Mouse (Mus musculus): ENCODE results near the gene Rxra. TPM values are rescaled to one million over a fixed set of nuclear protein-coding genes. Genes with fewer than 3 reads are reported as not detected.

The Rxra gene
- polyA plus RNA-seq, 1 experiment = not detected

GRCm38 (mm10) chr2:27687041-27687440 lies 10.8 kb downstream of the Rxra start:
- 90% methylated on average over 1 of the region's 1 CpGs for WGBS
- H3K27ac ChIP-seq (ENCODE audit: insufficient read depth, low read depth, low read length) = no peak overlapping the region
- H3K4me3 ChIP-seq (ENCODE audit: insufficient read depth, low read depth, low read length) = no peak overlapping the region
- TF ChIP-seq CTCF (IDR thresholded peaks at IDR 0.05; ENCODE audit: insufficient read depth, low read depth, low read length) = no peak
- peaks cover 18% of the 10 kb centered on the region for H3K4me1 ChIP-seq (ENCODE audit: control insufficient read depth, insufficient read depth, low read length)

GRCm38 (mm10) chr2:27687973-27688372 lies 11.7 kb downstream of the Rxra start:
- WGBS = 86% methylated on average over 5 of the region's 5 CpGs
- H3K27ac ChIP-seq (ENCODE audit: insufficient read depth, low read depth, low read length) = no peak overlapping the region
- TF ChIP-seq CTCF (IDR thresholded peaks at IDR 0.05; ENCODE audit: insufficient read depth, low read depth, low read length) = no peak
- TF ChIP-seq POLR2A (IDR thresholded peaks at IDR 0.05; ENCODE audit: insufficient read depth, low read depth, low read length) = no peak
- H3K4me1 ChIP-seq (ENCODE audit: control insufficient read depth, insufficient read depth, low read length) = peaks cover 9% of the 10 kb centered on the region
- H3K4me3 ChIP-seq (ENCODE audit: insufficient read depth, low read depth, low read length) = no peak overlapping the region

- no peak overlapping the region for H3K4me3 ChIP-seq (ENCODE audit: insufficient read depth, low read depth, low read length)
- 63% methylated on average over 5 of the region's 5 CpGs for WGBS
- TF ChIP-seq CTCF (IDR thresholded peaks at IDR 0.05; ENCODE audit: insufficient read depth, low read depth, low read length) (no peak), POLR2A (IDR thresholded peaks at IDR 0.05; ENCODE audit: insufficient read depth, low read depth, low read length) (no peak)
- no peak overlapping the region for H3K27ac ChIP-seq (ENCODE audit: insufficient read depth, low read depth, low read length)
- peaks cover 11% of the 10 kb centered on the region for H3K4me1 ChIP-seq (ENCODE audit: control insufficient read depth, insufficient read depth, low read length)
Observed at GRCm38 (mm10) chr2:27690714-27691113, 14.5 kb downstream of the Rxra start.

- peaks cover 11% of the 10 kb centered on the region for H3K4me1 ChIP-seq (ENCODE audit: control insufficient read depth, insufficient read depth, low read length)
- TF ChIP-seq POLR2A (IDR thresholded peaks at IDR 0.05; ENCODE audit: insufficient read depth, low read depth, low read length) = no peak
- no peak for TF ChIP-seq CTCF (IDR thresholded peaks at IDR 0.05; ENCODE audit: insufficient read depth, low read depth, low read length)
- WGBS = 86% methylated on average over 14 of the region's 14 CpGs
- no peak overlapping the region for H3K27ac ChIP-seq (ENCODE audit: insufficient read depth, low read depth, low read length)
- no peak overlapping the region for H3K4me3 ChIP-seq (ENCODE audit: insufficient read depth, low read depth, low read length)
Observed at GRCm38 (mm10) chr2:27691139-27691720, 15.0 kb downstream of the Rxra start.

GRCm38 (mm10) chr2:27692608-27693007 lies 16.4 kb downstream of the Rxra start:
- TF ChIP-seq POLR2A (IDR thresholded peaks at IDR 0.05; ENCODE audit: insufficient read depth, low read depth, low read length) (no peak), CTCF (IDR thresholded peaks at IDR 0.05; ENCODE audit: insufficient read depth, low read depth, low read length) (no peak)
- no peak overlapping the region for H3K27ac ChIP-seq (ENCODE audit: insufficient read depth, low read depth, low read length)
- peaks cover 11% of the 10 kb centered on the region for H3K4me1 ChIP-seq (ENCODE audit: control insufficient read depth, insufficient read depth, low read length)
- H3K4me3 ChIP-seq (ENCODE audit: insufficient read depth, low read depth, low read length) = no peak overlapping the region
- 97% methylated on average over 3 of the region's 3 CpGs for WGBS

- whole genome bisulfite sequencing = 73% methylated on average over 6 of the region's 6 CpGs
- H3K27ac ChIP-seq (ENCODE audit: insufficient read depth, low read depth, low read length) = no peak overlapping the region
- H3K4me3 ChIP-seq (ENCODE audit: insufficient read depth, low read depth, low read length) = no peak overlapping the region
- TF ChIP-seq POLR2A (IDR thresholded peaks at IDR 0.05; ENCODE audit: insufficient read depth, low read depth, low read length) (no peak), CTCF (IDR thresholded peaks at IDR 0.05; ENCODE audit: insufficient read depth, low read depth, low read length) (no peak)
- peaks cover 11% of the 10 kb centered on the region for H3K4me1 ChIP-seq (ENCODE audit: control insufficient read depth, insufficient read depth, low read length)
Observed at GRCm38 (mm10) chr2:27693684-27694083, 17.4 kb downstream of the Rxra start.

GRCm38 (mm10) chr2:27699574-27699973 lies 23.3 kb downstream of the Rxra start:
- TF ChIP-seq CTCF (IDR thresholded peaks at IDR 0.05; ENCODE audit: insufficient read depth, low read depth, low read length) (no peak), POLR2A (IDR thresholded peaks at IDR 0.05; ENCODE audit: insufficient read depth, low read depth, low read length) (no peak)
- Histone ChIP-seq H3K27ac (ENCODE audit: insufficient read depth, low read depth, low read length) (no peak overlapping the region), H3K4me3 (ENCODE audit: insufficient read depth, low read depth, low read length) (no peak overlapping the region), H3K4me1 (ENCODE audit: control insufficient read depth, insufficient read depth, low read length) (peaks cover 5% of the 10 kb centered on the region)
- WGBS = 63% methylated on average over 7 of the region's 7 CpGs

GRCm38 (mm10) chr2:27702283-27702682 lies 26.0 kb downstream of the Rxra start:
- H3K4me3 ChIP-seq (ENCODE audit: insufficient read depth, low read depth, low read length) = no peak overlapping the region
- H3K27ac ChIP-seq (ENCODE audit: insufficient read depth, low read depth, low read length) = no peak overlapping the region
- TF ChIP-seq POLR2A (IDR thresholded peaks at IDR 0.05; ENCODE audit: insufficient read depth, low read depth, low read length) = no peak
- TF ChIP-seq CTCF (IDR thresholded peaks at IDR 0.05; ENCODE audit: insufficient read depth, low read depth, low read length) = no peak
- WGBS = 80% methylated on average over 3 of the region's 3 CpGs
- H3K4me1 ChIP-seq (ENCODE audit: control insufficient read depth, insufficient read depth, low read length) = peaks cover 5% of the 10 kb centered on the region

GRCm38 (mm10) chr2:27702904-27703666 lies 26.8 kb downstream of the Rxra start:
- TF ChIP-seq CTCF (IDR thresholded peaks at IDR 0.05; ENCODE audit: insufficient read depth, low read depth, low read length) = no peak
- TF ChIP-seq POLR2A (IDR thresholded peaks at IDR 0.05; ENCODE audit: insufficient read depth, low read depth, low read length) = no peak
- Histone ChIP-seq H3K27ac (ENCODE audit: insufficient read depth, low read depth, low read length) (no peak overlapping the region), H3K4me3 (ENCODE audit: insufficient read depth, low read depth, low read length) (no peak overlapping the region), H3K4me1 (ENCODE audit: control insufficient read depth, insufficient read depth, low read length) (peaks cover 5% of the 10 kb centered on the region)
- WGBS = 93% methylated on average over 10 of the region's 10 CpGs
